Mouse (Mus musculus) C2C12 (cell line): Measurements from ENCODE around the gene Ccdc189. TPM values are rescaled to one million over a fixed set of nuclear protein-coding genes. Genes with fewer than 3 reads are reported as not detected.

Source experiments
- H3K27me3 ChIP-seq: one replicate; pipeline ENCODE4 v1.6.1; 2011; ENCODE audit not compliant: control insufficient read depth, insufficient read depth, insufficient read length
- H3K36me3 ChIP-seq: one replicate; pipeline ENCODE4 v1.6.1; 2011; ENCODE audit not compliant: control insufficient read depth, insufficient read depth
- H3K4me3 ChIP-seq: one replicate; pipeline ENCODE4 v1.5.1; 2011; ENCODE audit warnings: mild to moderate bottlenecking, control low read depth; ENCODE audit not compliant: poor library complexity, insufficient read depth, severe bottlenecking
- H3K79me2 ChIP-seq: one replicate; pipeline ENCODE4 v1.6.1; 2011; ENCODE audit not compliant: control insufficient read depth, insufficient read depth
- H3K79me3 ChIP-seq: one replicate; pipeline ENCODE4 v1.6.1; 2011; ENCODE audit warnings: low read depth, control low read depth
- H3ac ChIP-seq: one replicate; pipeline ENCODE3; 2011; ENCODE audit warnings: low read depth; ENCODE audit not compliant: control insufficient read depth, insufficient read length
- CEBPB ChIP-seq: IDR thresholded peaks from one replicate; pipeline ENCODE4 v1.6.1; 2011; ENCODE audit warnings: low read depth, mild to moderate bottlenecking, control low read depth, moderate library complexity
- CTCF ChIP-seq: IDR thresholded peaks from one replicate; pipeline ENCODE4 v1.5.1; 2011; ENCODE audit not compliant: control insufficient read depth, insufficient read depth, insufficient read length
- FOSL1 ChIP-seq: IDR thresholded peaks from one replicate; pipeline ENCODE4 v1.8.0; 2011; ENCODE audit warnings: mild to moderate bottlenecking, low read length; ENCODE audit not compliant: poor library complexity, insufficient read depth, severe bottlenecking
- MAX ChIP-seq: IDR thresholded peaks from one replicate; pipeline ENCODE4 v1.6.1; 2011; ENCODE audit warnings: mild to moderate bottlenecking, control low read depth
- MYOD1 ChIP-seq: IDR thresholded peaks from one replicate; pipeline ENCODE4 v1.6.1; 2011; ENCODE audit warnings: low read depth; ENCODE audit not compliant: control insufficient read depth, insufficient read length
- MYOG ChIP-seq: IDR thresholded peaks from one replicate; pipeline ENCODE4 v1.6.1; 2011; ENCODE audit not compliant: control insufficient read depth, insufficient read length; ENCODE audit errors: extremely low read depth
- USF1 ChIP-seq: IDR thresholded peaks from one replicate; pipeline ENCODE4 v1.6.1; 2011; ENCODE audit warnings: low read depth, mild to moderate bottlenecking, control low read depth, moderate library complexity
- long read RNA-seq, 2 experiments: library from polyadenylated mRNA; unstranded; transcript quantifications; one replicate each; pipeline ENCODE4 v2.0.0; 2019 to 2020
- polyA plus RNA-seq: library from polyadenylated mRNA; unstranded; fragments of >200 nt; fragmentation: generic; extraction: Trizol; gene quantifications from one replicate; pipeline ENCODE4 v1.2.1, GENCODE M21; 2012; ENCODE audit warnings: missing spikeins

Gene Ccdc189
- polyA plus RNA-seq, result 4.2 TPM
- long read RNA-seq, experiment 1, partial matches to known transcripts, result 0 of 6 reads
- long read RNA-seq, experiment 1, other reads (novel, unspliced or antisense), result 4 of 6 reads
- long read RNA-seq, experiment 2, partial matches to known transcripts, result 0 of 4 reads
- long read RNA-seq, experiment 2, other reads (novel, unspliced or antisense), result 1 of 4 reads

DNA sequence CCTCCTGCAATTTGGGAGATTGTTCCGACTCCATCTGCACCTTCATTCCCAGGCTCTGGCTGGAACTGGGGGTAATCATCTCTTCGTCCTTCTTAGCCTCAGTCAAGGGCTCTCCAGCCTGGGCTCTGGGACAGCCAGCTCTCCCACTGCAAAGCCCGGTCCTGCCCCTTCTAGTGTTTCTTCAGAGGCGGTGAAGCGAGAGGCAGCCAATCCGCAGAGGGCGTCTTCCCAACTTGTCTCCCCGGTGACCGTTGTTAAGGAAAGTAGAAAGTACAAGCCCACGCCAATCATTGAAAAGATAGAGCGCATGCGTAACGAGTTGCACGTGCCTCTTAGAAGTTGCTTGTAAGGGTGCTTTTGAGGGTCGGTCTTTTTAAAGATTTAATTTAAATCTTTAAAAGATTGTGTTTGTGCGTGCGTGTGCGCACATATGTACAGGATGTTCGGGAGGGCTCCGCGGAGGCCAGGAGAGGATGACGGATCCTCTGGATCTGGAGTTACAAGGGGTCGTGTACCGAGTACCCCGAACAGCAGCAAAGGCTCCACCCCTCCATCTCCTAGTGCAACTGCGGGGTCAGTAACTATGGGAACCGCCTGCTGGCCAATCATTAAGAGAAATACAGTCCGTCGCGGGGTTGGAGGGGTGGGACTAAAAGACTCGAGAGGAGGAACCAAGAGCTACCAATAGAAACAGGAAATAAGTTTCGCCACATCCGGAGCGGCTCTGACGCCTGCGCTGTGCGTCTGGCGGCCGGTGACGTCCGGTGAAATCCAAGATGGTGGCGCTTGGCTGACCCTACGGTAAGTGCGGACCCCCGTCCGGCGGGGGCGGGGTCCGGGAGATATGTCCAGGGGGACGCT, at the start of gene Ccdc189, which contains the start of gene Rnf40:
Gene Ccdc189 (minus strand): TSS at position 585 of the 861 bp plus-strand sequence.
Gene Rnf40 (plus strand): TSS at position 757 of the 861 bp plus-strand sequence.
- Histone ChIP-seq H3K79me3 (peaks cover 11% of the 10 kb centered on the region), H3K36me3 (peaks cover 38% of the 10 kb centered on the region), H3K79me2 (peaks cover 12% of the 10 kb centered on the region), H3K4me3 (peak within 1 kb of the TSS; percentile 78), H3ac (peak within 1 kb of the TSS; percentile 85), H3K27me3 (no peaks in the 10 kb centered on the region)
- no peak for TF ChIP-seq CEBPB
- TF ChIP-seq MAX, result peak; percentile 73
- no peak for TF ChIP-seq MYOG
- no peak for TF ChIP-seq MYOD1
- TF ChIP-seq USF1, result peak; percentile 22

DNA sequence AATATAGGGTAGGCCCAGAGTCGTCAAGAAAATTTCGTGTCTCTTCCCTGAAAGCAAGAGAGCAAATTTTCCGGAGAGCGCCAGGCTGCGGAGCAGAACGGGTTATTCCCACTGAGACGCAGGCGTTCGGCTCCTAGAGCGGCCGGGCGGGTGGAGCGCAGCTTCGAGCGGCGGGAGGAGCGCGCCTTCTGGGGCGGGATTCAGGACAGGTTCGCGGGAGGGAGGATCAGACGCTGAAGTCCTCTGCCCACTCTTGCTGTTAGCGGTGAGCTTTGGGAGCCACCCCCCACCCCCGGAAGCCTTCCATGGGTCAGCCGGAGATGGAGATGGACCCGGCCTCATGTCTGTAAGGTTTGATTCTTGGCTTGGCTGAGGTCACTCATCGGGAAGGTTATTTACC, 48.6 kb upstream of the Ccdc189 start:
- Histone ChIP-seq H3K79me3 (no peaks in the 10 kb centered on the region), H3K36me3 (no peaks in the 10 kb centered on the region), H3K4me3 (no peak overlapping the region), H3ac (no peak overlapping the region), H3K79me2 (no peaks in the 10 kb centered on the region), H3K27me3 (peaks cover 20% of the 10 kb centered on the region)
- TF ChIP-seq MYOD1 (no peak), CEBPB (no peak), USF1 (no peak), FOSL1 (no peak), MAX (no peak), MYOG (no peak), CTCF (no peak)

DNA sequence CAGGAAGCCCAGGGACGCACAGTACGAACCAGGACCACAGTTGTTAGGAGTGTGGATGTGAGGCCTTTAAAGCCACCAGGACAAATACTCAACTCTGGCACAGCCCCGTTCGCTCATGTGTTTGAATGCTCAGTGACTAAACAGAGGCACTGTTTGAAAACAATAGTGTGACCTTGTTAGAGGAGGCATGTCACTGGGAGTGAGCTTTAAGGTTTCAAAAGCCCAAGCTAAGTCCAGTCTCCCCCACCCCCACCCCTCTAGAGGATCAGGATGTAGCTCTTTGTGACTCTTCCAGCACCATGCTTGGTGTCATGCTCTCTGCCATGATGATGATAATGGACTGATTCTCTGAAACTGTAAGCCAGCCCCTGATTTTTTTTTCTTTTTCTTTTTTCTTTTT, 43.0 kb upstream of the Ccdc189 start:
- TF ChIP-seq FOSL1, result no peak
- no peak for TF ChIP-seq MAX
- no peak for TF ChIP-seq CEBPB
- TF ChIP-seq CTCF, result no peak
- no peak for TF ChIP-seq MYOD1
- no peak for TF ChIP-seq MYOG
- no peak for TF ChIP-seq USF1
- H3K36me3 ChIP-seq, result no peaks in the 10 kb centered on the region

DNA sequence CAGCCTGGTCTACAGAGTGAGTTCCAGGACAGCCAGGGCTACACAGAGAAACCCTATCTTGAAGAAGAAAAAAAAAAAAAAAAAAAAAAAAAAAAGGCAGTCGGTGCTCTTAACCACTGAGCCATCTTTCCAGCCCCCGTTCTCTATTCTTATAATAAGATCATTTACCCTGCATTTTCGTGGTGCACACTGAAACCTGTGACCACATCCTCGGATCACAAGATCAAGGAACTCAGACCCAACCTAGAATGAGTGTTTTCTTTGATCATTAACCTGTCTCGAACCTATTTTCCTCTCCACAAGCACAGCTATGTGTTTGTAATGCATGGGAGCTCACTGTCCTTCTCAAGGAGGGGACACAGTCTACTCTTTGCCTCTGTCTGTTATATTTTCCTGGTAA, 40.3 kb upstream of the Ccdc189 start:
- H3K36me3 ChIP-seq, result no peaks in the 10 kb centered on the region

More for the DNA sequence above, 43.0 kb upstream of the Ccdc189 start:
- Histone ChIP-seq H3K79me3 (no peaks in the 10 kb centered on the region), H3K27me3 (peaks cover 10% of the 10 kb centered on the region), H3K79me2 (no peaks in the 10 kb centered on the region), H3K4me3 (no peak overlapping the region), H3ac (no peak overlapping the region)

DNA sequence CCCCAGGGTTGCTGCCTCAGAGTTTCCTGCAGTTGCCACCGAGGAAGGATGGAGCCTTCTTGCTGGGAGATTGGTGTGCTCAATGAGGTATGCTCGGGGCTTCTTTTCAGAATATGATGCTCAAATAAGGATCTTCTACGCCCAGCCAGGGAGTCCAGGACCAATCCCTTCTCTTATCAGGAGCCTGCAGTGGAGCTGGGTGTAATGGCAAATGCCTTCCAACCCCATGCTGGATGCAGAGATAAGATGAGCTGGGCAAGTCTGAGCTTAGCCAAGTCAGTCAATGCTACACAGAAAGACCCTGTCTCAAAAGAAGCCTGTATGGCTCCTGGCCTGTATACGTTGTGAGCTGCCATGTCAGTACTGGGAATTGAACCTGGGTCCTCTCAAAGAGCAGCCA, 38.1 kb upstream of the Ccdc189 start:
- Histone ChIP-seq H3K36me3 (no peaks in the 10 kb centered on the region), H3K79me2 (no peaks in the 10 kb centered on the region), H3K27me3 (peaks cover 3% of the 10 kb centered on the region), H3ac (no peak overlapping the region), H3K4me3 (no peak overlapping the region), H3K79me3 (no peaks in the 10 kb centered on the region)
- TF ChIP-seq MYOG (no peak), FOSL1 (no peak), MYOD1 (no peak), MAX (no peak), USF1 (no peak), CEBPB (no peak), CTCF (no peak)

More for the DNA sequence above, 40.3 kb upstream of the Ccdc189 start:
- H3K27me3 ChIP-seq, result peaks cover 6% of the 10 kb centered on the region
- H3ac ChIP-seq, result no peak overlapping the region
- no peak for TF ChIP-seq MYOG
- no peak for TF ChIP-seq USF1
- TF ChIP-seq MYOD1, result no peak
- TF ChIP-seq CEBPB, result no peak
- no peak for TF ChIP-seq MAX
- TF ChIP-seq CTCF, result no peak
- TF ChIP-seq FOSL1, result no peak
- no peaks in the 10 kb centered on the region for H3K79me3 ChIP-seq
- no peaks in the 10 kb centered on the region for H3K79me2 ChIP-seq
- H3K4me3 ChIP-seq, result no peak overlapping the region
